Mouse (Mus musculus): ENCODE measurements around the gene Zcchc2. TPM values are rescaled to one million over a fixed set of nuclear protein-coding genes. Genes with fewer than 3 reads are reported as not detected.

Zcchc2 gene
- polyA plus RNA-seq, 1 experiment, result 11.9 TPM

GRCm38 (mm10) chr1:106071237-106072070 lies 81.2 kb downstream of the Zcchc2 start:
- no peak for TF ChIP-seq GATA1 (IDR thresholded peaks at IDR 0.05; ENCODE audit: low read length)

- TF ChIP-seq GATA1 (IDR thresholded peaks at IDR 0.05; ENCODE audit: low read length), result no peak
Measured at GRCm38 (mm10) chr1:106072071-106072440, 81.8 kb downstream of the Zcchc2 start.

GRCm38 (mm10) chr1:106073166-106073565 lies 83.0 kb downstream of the Zcchc2 start:
- TF ChIP-seq GATA1 (IDR thresholded peaks at IDR 0.05; ENCODE audit: low read length), result no peak

- TF ChIP-seq GATA1 (IDR thresholded peaks at IDR 0.05; ENCODE audit: low read length), result no peak
Measured at GRCm38 (mm10) chr1:106074141-106074540, 83.9 kb downstream of the Zcchc2 start.

GRCm38 (mm10) chr1:106074656-106075055 lies 84.5 kb downstream of the Zcchc2 start:
- TF ChIP-seq GATA1 (IDR thresholded peaks at IDR 0.05; ENCODE audit: low read length), result no peak

GRCm38 (mm10) chr1:106076641-106077040 lies 86.4 kb downstream of the Zcchc2 start:
- TF ChIP-seq GATA1 (IDR thresholded peaks at IDR 0.05; ENCODE audit: low read length), result no peak

- TF ChIP-seq GATA1 (IDR thresholded peaks at IDR 0.05; ENCODE audit: low read length), result no peak
Measured at GRCm38 (mm10) chr1:106077166-106077565, 87.0 kb downstream of the Zcchc2 start.

Other genes with a start within 250 kb of the Zcchc2 start
- not detected in 2 replicates for gene Tnfrsf11a, start 209.7 kb upstream of the Zcchc2 start, polyA plus RNA-seq (2012)
- gene Phlpp1, start 181.3 kb downstream of the Zcchc2 start, polyA plus RNA-seq (2012), result 5.7 and 6.0 TPM in 2 replicates